Mouse (Mus musculus) midbrain, embryonic 11.5 days (tissue): ENCODE measurements around the gene Hspa12a. TPM values are rescaled to one million over a fixed set of nuclear protein-coding genes. Genes with fewer than 3 reads are reported as not detected.
A peak's percentile ranks its signal among the peaks of the same experiment; 100 is the strongest.

Experiments used
- ATAC-seq: fragments of 200-750 bp; cut with Nextera tagmentation; 2 replicates; pipeline ENCODE4 v1.8.0; 2017; ENCODE audit warnings: moderate TSS enrichment, moderate library complexity; ENCODE audit not compliant: low FRiP score
- DNase-seq: peaks from one replicate; pipeline ENCODE4 v3.0.0; 2015; ENCODE audit warnings: low spot score; ENCODE audit errors: missing footprints
- H3K27ac ChIP-seq: fragments of 300-500 bp; sonication (generic); 2 replicates; pipeline ENCODE4 v1.5.1; 2014; ENCODE audit warnings: low read depth, low read length
- H3K27me3 ChIP-seq: fragments of 300-500 bp; sonication (generic); 2 replicates; pipeline ENCODE4 v1.6.1; 2014; ENCODE audit warnings: mild to moderate bottlenecking, low read length, moderate library complexity, mixed read lengths; ENCODE audit not compliant: control insufficient read depth, insufficient read depth
- H3K36me3 ChIP-seq: fragments of 300-500 bp; sonication (generic); 2 replicates; pipeline ENCODE4 v1.6.1; 2014; ENCODE audit warnings: mild to moderate bottlenecking, low read length, moderate library complexity, mixed read lengths; ENCODE audit not compliant: control insufficient read depth, insufficient read depth
- H3K4me1 ChIP-seq: fragments of 300-500 bp; sonication (generic); 2 replicates; pipeline ENCODE4 v1.6.1; 2014; ENCODE audit warnings: low read length; ENCODE audit not compliant: control insufficient read depth, insufficient read depth
- H3K4me2 ChIP-seq: fragments of 300-500 bp; sonication (generic); 2 replicates; pipeline ENCODE4 v1.6.1; 2014; ENCODE audit warnings: mild to moderate bottlenecking, moderate library complexity
- H3K4me3 ChIP-seq: fragments of 300-500 bp; sonication (generic); 2 replicates; pipeline ENCODE4 v1.5.1; 2014; ENCODE audit warnings: low read depth, low read length
- H3K9ac ChIP-seq: fragments of 300-500 bp; sonication (generic); 2 replicates; pipeline ENCODE4 v1.6.1; 2014; ENCODE audit warnings: low read length
- H3K9me3 ChIP-seq: fragments of 300-500 bp; sonication (generic); 2 replicates; pipeline ENCODE4 v1.6.1; 2016; ENCODE audit warnings: low read length; ENCODE audit not compliant: control insufficient read depth
- WGBS: fragments of 180-500 bp; shearing (Covaris S2); extraction: QIAGEN DNeasy Blood & Tissue Kit; methylation state at CpG from one replicate; pipeline ENCODE4 v1.1.7; 2014; 5-methylcytosine and 5-hydroxymethylcytosine counted together
- polyA plus RNA-seq: library from polyadenylated mRNA; unstranded; fragments of >200 nt; fragmentation: Nextera tagmentation; extraction: Ambion mirVana; gene quantifications from 2 replicates; pipeline ENCODE4 v1.2.1, GENCODE M21; 2014

The Hspa12a gene
- polyA plus RNA-seq, 1 experiment from 2014 or later: 9.3 TPM

GRCm38 (mm10) chr19:58896216-58896615, 47.2 kb downstream of the Hspa12a start:
- Histone ChIP-seq H3K4me3 (no peak overlapping the region), H3K27me3 (no peaks in the 10 kb centered on the region), H3K27ac (no peak overlapping the region), H3K36me3 (no peaks in the 10 kb centered on the region), H3K4me2 (no peak overlapping the region), H3K9me3 (no peaks in the 10 kb centered on the region), H3K9ac (no peak overlapping the region), H3K4me1 (no peaks in the 10 kb centered on the region)
- peak; percentile 49 for DNase-seq
- WGBS: 63% methylated on average over 3 of the region's 3 CpGs
- ATAC-seq: no peak

DNA sequence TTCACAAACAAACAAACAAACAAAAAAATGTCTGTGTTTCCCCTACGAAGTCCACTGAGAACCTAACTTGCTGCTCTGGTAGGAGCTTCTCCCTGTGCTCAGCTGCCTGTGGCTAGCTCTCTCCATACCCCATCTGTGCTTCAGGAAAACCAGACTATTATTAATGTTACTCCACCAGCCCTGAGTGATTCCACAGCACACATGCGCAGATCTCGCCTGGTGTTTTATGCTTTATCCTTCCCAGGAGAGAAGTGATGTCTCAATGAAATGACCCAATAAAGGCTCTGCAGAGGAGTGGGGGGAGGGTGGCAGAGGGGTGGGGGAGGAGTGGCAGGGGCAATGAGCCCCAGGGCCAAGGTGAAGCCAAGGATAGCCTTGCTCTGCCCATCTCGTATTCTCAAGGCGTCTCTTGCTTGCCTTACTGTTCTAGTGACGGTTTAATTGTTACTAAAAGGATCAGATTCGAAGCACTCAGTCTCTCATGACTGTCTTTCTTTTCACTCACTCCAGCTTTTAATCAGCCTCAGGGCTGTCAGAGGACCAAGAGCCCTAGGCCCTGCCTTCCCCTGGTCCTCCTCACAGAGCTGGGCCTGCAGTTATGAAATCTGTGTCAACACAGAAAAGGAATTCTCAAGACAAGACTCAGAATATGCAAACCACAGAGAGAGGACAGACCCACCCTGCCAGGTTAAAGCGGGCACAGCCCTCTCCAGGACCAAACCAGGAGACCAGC, 54.0 kb downstream of the Hspa12a start:
- Histone ChIP-seq H3K4me3 (no peak overlapping the region), H3K4me1 (no peaks in the 10 kb centered on the region; the same call in 1 of the 2 replicates), H3K4me2 (no peak overlapping the region), H3K27ac (0 out of 2 replicates have a peak overlapping the region, but pooled peaks have one; percentile 20), H3K9ac (no peak overlapping the region), H3K27me3 (no peaks in the 10 kb centered on the region), H3K36me3 (no peaks in the 10 kb centered on the region), H3K9me3 (no peaks in the 10 kb centered on the region)
- 80% methylated on average over 8 of the region's 8 CpGs for WGBS
- DNase-seq (no peak), ATAC-seq (no peak)

- WGBS: 68% methylated on average over 7 of the region's 7 CpGs
- H3K4me3 ChIP-seq: no peak overlapping the region
- H3K36me3 ChIP-seq: no peaks in the 10 kb centered on the region
- H3K27me3 ChIP-seq: no peaks in the 10 kb centered on the region
- no peak for ATAC-seq
- no peaks in the 10 kb centered on the region; the same call in 1 of the 2 replicates for H3K4me1 ChIP-seq
- no peak overlapping the region for H3K27ac ChIP-seq
- no peak overlapping the region for H3K4me2 ChIP-seq
- no peak for DNase-seq
- H3K9me3 ChIP-seq: no peaks in the 10 kb centered on the region
- no peak overlapping the region for H3K9ac ChIP-seq
These were observed 57.0 kb downstream of the Hspa12a start for GRCm38 (mm10) chr19:58886467-58886866.

- Histone ChIP-seq H3K9me3 (no peaks in the 10 kb centered on the region), H3K36me3 (no peaks in the 10 kb centered on the region), H3K27ac (no peak overlapping the region), H3K4me1 (no peaks in the 10 kb centered on the region), H3K4me2 (no peak overlapping the region), H3K27me3 (no peaks in the 10 kb centered on the region), H3K9ac (no peak overlapping the region), H3K4me3 (no peak overlapping the region)
- ATAC-seq (no peak), DNase-seq (peak; percentile 8)
- WGBS: 79% methylated on average over 3 of the region's 3 CpGs
These were observed 60.0 kb downstream of the Hspa12a start for GRCm38 (mm10) chr19:58883451-58883850.

GRCm38 (mm10) chr19:58882336-58882735, 61.1 kb downstream of the Hspa12a start:
- Histone ChIP-seq H3K36me3 (no peaks in the 10 kb centered on the region), H3K4me2 (no peak overlapping the region), H3K9me3 (no peaks in the 10 kb centered on the region), H3K4me3 (no peak overlapping the region), H3K27me3 (no peaks in the 10 kb centered on the region), H3K27ac (no peak overlapping the region), H3K4me1 (no peaks in the 10 kb centered on the region), H3K9ac (no peak overlapping the region)
- WGBS: 76% methylated on average over 4 of the region's 4 CpGs
- DNase-seq: no peak
- ATAC-seq: no peak

GRCm38 (mm10) chr19:58879330-58879957, 64.0 kb downstream of the Hspa12a start:
- no peak overlapping the region for H3K9ac ChIP-seq
- no peak overlapping the region for H3K4me2 ChIP-seq
- WGBS: 84% methylated on average over 7 of the region's 7 CpGs
- H3K27me3 ChIP-seq: no peaks in the 10 kb centered on the region
- H3K4me3 ChIP-seq: no peak overlapping the region
- no peaks in the 10 kb centered on the region for H3K9me3 ChIP-seq
- H3K36me3 ChIP-seq: no peaks in the 10 kb centered on the region
- DNase-seq (peak; percentile 37), ATAC-seq (no peak)
- no peak overlapping the region for H3K27ac ChIP-seq
- H3K4me1 ChIP-seq: no peaks in the 10 kb centered on the region

GRCm38 (mm10) chr19:58878560-58878959, 64.9 kb downstream of the Hspa12a start:
- DNase-seq: no peak
- Histone ChIP-seq H3K9me3 (no peaks in the 10 kb centered on the region), H3K27ac (no peak overlapping the region), H3K4me2 (no peak overlapping the region), H3K36me3 (no peaks in the 10 kb centered on the region), H3K9ac (no peak overlapping the region), H3K4me1 (no peaks in the 10 kb centered on the region), H3K4me3 (no peak overlapping the region), H3K27me3 (no peaks in the 10 kb centered on the region)
- 89% methylated on average over 2 of the region's 2 CpGs for WGBS
- no peak for ATAC-seq

DNA sequence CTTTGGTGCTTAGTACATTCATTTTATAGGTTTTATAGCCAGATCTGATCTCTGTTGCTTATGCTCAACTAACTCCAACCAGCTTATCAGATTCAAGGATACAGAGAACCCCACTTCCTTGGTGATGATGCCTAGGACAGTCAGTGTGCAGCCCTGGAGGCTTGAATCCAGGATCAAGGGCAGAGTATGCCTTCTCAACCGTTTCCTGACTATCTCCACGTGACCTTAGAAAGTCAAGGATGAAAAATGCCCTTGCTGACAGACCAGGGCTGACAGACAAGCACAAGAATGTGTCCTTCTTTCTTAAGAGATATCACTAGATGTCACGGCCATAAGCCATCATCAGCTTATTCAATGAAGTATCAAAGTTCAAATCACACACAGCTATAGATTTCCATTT, 69.9 kb downstream of the Hspa12a start:
- Histone ChIP-seq H3K27ac (no peak overlapping the region), H3K4me3 (no peak overlapping the region), H3K27me3 (no peaks in the 10 kb centered on the region), H3K9me3 (no peaks in the 10 kb centered on the region), H3K9ac (no peak overlapping the region), H3K36me3 (no peaks in the 10 kb centered on the region), H3K4me1 (no peaks in the 10 kb centered on the region), H3K4me2 (no peak overlapping the region)
- 82% methylated on average over 3 of the region's 3 CpGs for WGBS
- ATAC-seq (no peak), DNase-seq (no peak)

GRCm38 (mm10) chr19:58872381-58873259, 70.8 kb downstream of the Hspa12a start:
- Histone ChIP-seq H3K27ac (no peak overlapping the region), H3K36me3 (no peaks in the 10 kb centered on the region), H3K9me3 (no peaks in the 10 kb centered on the region), H3K27me3 (no peaks in the 10 kb centered on the region), H3K4me3 (no peak overlapping the region), H3K9ac (no peak overlapping the region), H3K4me2 (no peak overlapping the region), H3K4me1 (no peaks in the 10 kb centered on the region)
- 78% methylated on average over 11 of the region's 11 CpGs for WGBS
- ATAC-seq: no peak
- DNase-seq: peak; percentile 37
